Mouse (Mus musculus): ENCODE data around the gene Mrpl34. TPM values are rescaled to one million over a fixed set of nuclear protein-coding genes. Genes with fewer than 3 reads are reported as not detected.
A peak's percentile ranks its signal among the peaks of the same experiment; 100 is the strongest.
"Not testable (repeated sequence)": the region's sequence is repeated elsewhere in the genome, so short reads cannot be mapped to it uniquely, and the experiment has no call there.

Mrpl34 gene
- 10 to 100 TPM in 6 of 26 experiments, 1 to 10 TPM in 11, not detected in 9; 1.4 to 18.2 (median 7.3) TPM for total RNA-seq (2018; cell fraction: chromatin; rRNA removed)
- 10 to 100 TPM; 47.2 to 99.6 (median 71.8) TPM for total RNA-seq (2018; cell fraction: cytosol; rRNA removed)
- total RNA-seq (2018; cell fraction: nucleus; rRNA removed) = 10 to 100 TPM in 16 of 26 experiments, 1 to 10 TPM in 10; 4.4 to 33.6 (median 18.9) TPM
- 46.4 to 67.5 TPM (median 63.1 TPM) in 3 replicates for polyA plus RNA-seq (2018)

DNA sequence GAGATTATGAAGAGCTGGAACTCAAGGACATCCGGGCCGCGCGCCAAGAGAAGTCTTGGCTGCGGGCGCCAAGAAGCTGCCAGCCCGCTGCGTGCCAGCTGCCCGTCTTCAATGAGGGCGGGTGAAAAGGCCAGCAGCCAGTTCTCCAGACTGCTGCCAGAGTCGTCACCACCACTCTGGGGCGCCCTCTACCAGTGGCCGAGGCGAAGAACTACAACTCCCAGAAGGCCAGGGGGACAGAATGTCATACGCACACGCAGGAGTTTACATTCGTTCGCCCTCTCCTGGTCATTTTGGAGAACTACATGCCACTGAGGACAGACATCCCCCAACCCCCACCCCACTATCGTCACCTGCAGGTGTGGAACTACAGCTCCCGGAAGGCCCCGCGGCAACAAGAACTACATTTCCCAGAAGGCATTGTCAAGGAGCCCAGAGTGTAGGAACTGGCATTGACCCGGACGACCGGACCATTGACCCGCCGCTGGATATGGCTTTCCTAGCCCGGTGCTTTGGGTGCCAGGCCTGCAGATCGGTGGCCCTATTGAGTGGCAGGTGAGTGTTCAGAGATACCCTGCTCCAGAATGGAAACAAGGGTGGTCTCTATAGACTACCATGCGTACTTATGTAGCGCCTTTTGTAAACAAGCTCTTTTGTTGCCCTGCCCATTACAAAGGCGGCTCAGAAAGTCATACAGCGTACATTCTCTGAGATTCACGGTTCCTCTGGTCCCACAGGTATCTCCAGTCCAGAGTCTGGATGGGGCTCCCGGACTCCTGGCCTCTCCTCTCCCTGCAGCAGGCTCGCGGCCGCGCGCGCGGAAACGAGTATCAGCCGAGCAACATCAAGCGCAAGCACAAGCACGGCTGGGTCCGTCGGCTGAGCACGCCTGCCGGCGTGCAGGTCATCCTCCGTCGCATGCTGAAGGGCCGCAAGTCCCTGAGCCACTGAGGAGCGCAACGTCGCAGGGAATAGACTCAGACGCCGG is at the start of gene Mrpl34:
Mrpl34 (plus strand) TSS at position 447 of the 988 bp plus-strand sequence.
- peak within 1 kb of the TSS; percentile 78 for H3K4me3 ChIP-seq (ENCODE audit: inconsistent target)
- peak within 1 kb of the TSS; percentile 35 for H3K27ac ChIP-seq
- WGBS (ENCODE audit: missing documents) = under 1% methylated on average over 59 of the region's 59 CpGs

GRCm38 (mm10) chr8:71422121-71422520 is 42.6 kb upstream of the Mrpl34 start:
- Histone ChIP-seq H3K27ac (no peak overlapping the region), H3K36me3 (ENCODE audit: inconsistent target) (no peaks in the 10 kb centered on the region), H3K79me2 (ENCODE audit: inconsistent target) (no peaks in the 10 kb centered on the region), H3K4me3 (ENCODE audit: inconsistent target) (no peak overlapping the region)

More for the DNA sequence above, at the start of gene Mrpl34:
- Histone ChIP-seq H3K79me2 (ENCODE audit: inconsistent target) (peaks cover 7% of the 10 kb centered on the region), H3K36me3 (ENCODE audit: inconsistent target) (no peaks in the 10 kb centered on the region)

- H3K79me2 ChIP-seq (ENCODE audit: inconsistent target); H3K36me3 ChIP-seq (ENCODE audit: inconsistent target); H3K4me3 ChIP-seq (ENCODE audit: inconsistent target); H3K27ac ChIP-seq: not testable (repeated sequence)
- WGBS (ENCODE audit: missing documents) = 89% methylated on average over 1 of the region's 1 CpGs
Observed at GRCm38 (mm10) chr8:71432935-71433334, 31.8 kb upstream of the Mrpl34 start.

DNA sequence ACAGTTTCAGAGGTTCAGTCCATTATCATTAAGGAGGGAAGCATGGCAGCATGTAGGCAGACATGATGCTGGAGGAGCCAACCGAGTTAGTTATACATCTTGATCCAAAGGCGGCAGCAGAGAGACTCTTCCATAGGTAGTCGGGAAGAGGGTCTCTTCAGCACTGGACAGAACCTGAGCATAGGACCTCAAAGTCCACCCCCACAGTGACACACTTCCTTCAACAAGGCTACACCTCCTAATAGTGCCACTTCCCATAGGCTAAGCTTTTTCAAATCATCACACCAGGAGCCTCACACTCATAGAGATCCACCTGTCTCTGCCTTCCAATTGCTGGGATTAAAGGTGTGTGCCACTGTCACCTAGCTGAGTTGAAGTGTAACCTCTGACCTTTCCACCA is 27.7 kb upstream of the Mrpl34 start:
- no peak overlapping the region for H3K27ac ChIP-seq
- H3K36me3 ChIP-seq (ENCODE audit: inconsistent target) = no peaks in the 10 kb centered on the region
- H3K4me3 ChIP-seq (ENCODE audit: inconsistent target) = no peak overlapping the region
- WGBS (ENCODE audit: missing documents) = 63% methylated on average over 3 of the region's 3 CpGs
- no peaks in the 10 kb centered on the region for H3K79me2 ChIP-seq (ENCODE audit: inconsistent target)

DNA sequence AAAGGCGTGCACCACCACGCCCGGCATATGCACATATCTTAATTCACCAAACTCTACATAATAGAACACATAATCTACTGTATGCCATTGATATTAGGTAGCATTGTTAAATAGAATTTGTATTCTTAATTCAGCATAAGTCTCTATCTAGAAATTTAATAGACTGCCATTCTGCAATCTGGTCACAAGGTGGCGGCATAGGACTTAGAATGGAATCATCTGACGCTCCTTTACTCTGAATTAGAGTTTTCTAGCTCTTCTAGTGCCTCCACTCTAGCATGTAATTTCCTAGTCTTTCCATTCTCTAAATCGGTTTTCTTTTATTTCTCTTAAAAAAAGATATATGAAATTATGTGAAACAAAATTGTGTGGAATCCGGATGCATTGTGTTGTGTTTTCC is 23.4 kb upstream of the Mrpl34 start:
- Histone ChIP-seq H3K36me3 (ENCODE audit: inconsistent target) (no peaks in the 10 kb centered on the region), H3K27ac (no peak overlapping the region), H3K4me3 (ENCODE audit: inconsistent target) (no peak overlapping the region), H3K79me2 (ENCODE audit: inconsistent target) (no peaks in the 10 kb centered on the region)
- 0% methylated on average over 7 of the region's 7 CpGs for WGBS (ENCODE audit: missing documents)

GRCm38 (mm10) chr8:71445096-71445495 is 19.7 kb upstream of the Mrpl34 start:
- no peak overlapping the region for H3K27ac ChIP-seq
- no peak overlapping the region for H3K4me3 ChIP-seq (ENCODE audit: inconsistent target)
- 78% methylated on average over 6 of the region's 7 CpGs for WGBS (ENCODE audit: missing documents)
- H3K36me3 ChIP-seq (ENCODE audit: inconsistent target) = no peaks in the 10 kb centered on the region
- H3K79me2 ChIP-seq (ENCODE audit: inconsistent target) = no peaks in the 10 kb centered on the region

GRCm38 (mm10) chr8:71451337-71451736 is 13.4 kb upstream of the Mrpl34 start:
- H3K36me3 ChIP-seq (ENCODE audit: inconsistent target) = no peaks in the 10 kb centered on the region
- 96% methylated on average over 4 of the region's 4 CpGs for WGBS (ENCODE audit: missing documents)
- no peak overlapping the region for H3K4me3 ChIP-seq (ENCODE audit: inconsistent target)
- no peaks in the 10 kb centered on the region for H3K79me2 ChIP-seq (ENCODE audit: inconsistent target)
- no peak overlapping the region for H3K27ac ChIP-seq

DNA sequence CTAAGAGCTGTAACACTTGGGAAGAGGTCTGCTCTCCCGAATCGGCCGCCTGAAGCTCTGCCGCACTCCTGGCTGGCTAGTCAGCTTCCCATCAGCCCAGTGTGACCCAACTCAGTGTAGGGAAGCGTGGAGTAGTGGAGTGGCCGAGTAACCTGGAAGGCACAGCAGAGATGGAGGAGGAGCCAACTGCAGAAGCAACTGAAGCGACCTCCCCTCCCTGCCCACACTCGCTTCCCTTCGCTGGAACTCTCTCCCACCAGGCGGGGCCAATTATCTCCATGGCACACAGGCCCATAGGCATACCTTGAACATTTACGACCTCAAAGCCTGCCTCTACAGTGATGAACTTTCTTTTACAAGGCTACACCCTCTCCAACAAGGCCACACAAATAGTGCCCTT is 13.0 kb upstream of the Mrpl34 start:
- Histone ChIP-seq H3K36me3 (ENCODE audit: inconsistent target) (no peaks in the 10 kb centered on the region), H3K27ac (no peak overlapping the region), H3K4me3 (ENCODE audit: inconsistent target) (no peak overlapping the region), H3K79me2 (ENCODE audit: inconsistent target) (no peaks in the 10 kb centered on the region)
- WGBS (ENCODE audit: missing documents) = 75% methylated on average over 10 of the region's 11 CpGs

DNA sequence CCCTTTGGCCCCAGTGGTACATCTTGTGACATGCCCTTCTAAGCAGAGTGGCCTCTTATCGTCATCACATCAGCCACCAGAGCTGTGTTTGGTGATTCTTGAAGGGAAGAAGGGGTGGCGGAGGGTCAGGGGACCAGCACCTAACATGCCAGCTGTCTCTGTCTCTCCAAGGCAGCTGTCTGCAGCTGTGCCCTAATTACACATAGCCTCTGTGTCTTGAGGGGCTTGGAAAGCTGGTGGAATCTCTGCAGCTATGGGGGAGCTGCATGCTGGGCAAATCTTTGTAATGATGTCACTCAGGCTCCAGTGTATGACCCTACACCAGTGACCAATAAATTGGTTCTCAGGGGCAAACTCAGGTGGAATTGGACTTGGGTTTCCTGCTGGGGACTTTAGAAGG is 12.1 kb upstream of the Mrpl34 start:
- no peaks in the 10 kb centered on the region for H3K36me3 ChIP-seq (ENCODE audit: inconsistent target)
- no peak overlapping the region for H3K27ac ChIP-seq
- no peaks in the 10 kb centered on the region for H3K79me2 ChIP-seq (ENCODE audit: inconsistent target)
- 83% methylated on average over 2 of the region's 2 CpGs for WGBS (ENCODE audit: missing documents)
- H3K4me3 ChIP-seq (ENCODE audit: inconsistent target) = no peak overlapping the region

DNA sequence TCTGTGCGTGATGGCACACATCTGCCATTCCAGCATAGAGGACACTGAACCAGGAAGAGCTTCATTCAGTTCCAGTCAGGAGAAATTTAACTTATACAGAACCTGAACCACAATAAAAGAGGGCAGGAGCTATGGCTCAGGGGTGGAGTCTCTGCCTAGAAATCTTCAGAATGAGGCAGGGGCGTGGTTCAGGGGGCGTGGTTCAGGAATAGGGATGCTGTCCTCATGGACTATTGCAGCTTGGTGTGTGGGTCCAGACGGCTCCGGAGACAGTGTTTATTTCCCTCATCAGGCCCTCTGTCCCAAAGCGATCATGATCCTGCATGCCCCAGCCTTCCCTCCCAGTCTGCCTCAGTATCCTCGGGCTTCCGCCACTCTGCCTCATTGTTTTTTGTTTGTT is 10.1 kb upstream of the Mrpl34 start:
- no peak overlapping the region for H3K27ac ChIP-seq
- no peaks in the 10 kb centered on the region for H3K36me3 ChIP-seq (ENCODE audit: inconsistent target)
- no peaks in the 10 kb centered on the region for H3K79me2 ChIP-seq (ENCODE audit: inconsistent target)
- no peak overlapping the region for H3K4me3 ChIP-seq (ENCODE audit: inconsistent target)
- 82% methylated on average over 8 of the region's 8 CpGs for WGBS (ENCODE audit: missing documents)

- Histone ChIP-seq H3K4me3 (ENCODE audit: inconsistent target) (no peak overlapping the region), H3K27ac (no peak overlapping the region), H3K36me3 (ENCODE audit: inconsistent target) (no peaks in the 10 kb centered on the region), H3K79me2 (ENCODE audit: inconsistent target) (no peaks in the 10 kb centered on the region)
- WGBS (ENCODE audit: missing documents) = 84% methylated on average over 20 of the region's 22 CpGs
Observed at GRCm38 (mm10) chr8:71456906-71457305, 7.9 kb upstream of the Mrpl34 start.

DNA sequence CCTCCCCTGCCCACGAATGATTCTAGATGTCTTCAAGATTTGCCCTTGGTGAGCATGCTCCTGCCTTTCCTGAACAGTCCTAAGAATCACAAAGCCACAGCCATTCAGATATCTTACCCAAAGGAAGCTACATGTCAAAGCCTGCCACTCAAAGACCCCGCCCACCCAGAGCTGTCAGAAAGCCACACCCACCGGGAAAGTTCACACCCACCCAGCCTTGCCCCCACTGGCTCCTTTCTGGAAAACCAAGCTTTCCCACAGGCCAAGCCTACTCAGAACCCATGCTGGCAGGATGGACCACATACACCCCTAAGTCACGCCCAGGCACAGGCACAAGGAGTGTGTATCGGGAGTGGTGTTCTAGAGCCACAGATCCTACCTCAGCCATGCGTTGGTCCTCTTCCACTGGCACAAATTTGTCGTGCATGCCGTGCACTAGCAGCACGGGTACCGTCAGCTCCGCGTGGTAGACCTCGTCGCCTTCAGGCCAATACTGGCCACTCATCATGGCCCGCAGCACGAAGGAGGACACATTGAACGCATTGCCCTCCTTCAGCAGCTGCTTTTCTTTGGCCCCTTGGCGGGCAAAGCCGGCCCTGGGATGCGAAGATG is 7.0 kb upstream of the Mrpl34 start:
- Histone ChIP-seq H3K4me3 (ENCODE audit: inconsistent target) (no peak overlapping the region), H3K27ac (no peak overlapping the region), H3K79me2 (ENCODE audit: inconsistent target) (no peaks in the 10 kb centered on the region), H3K36me3 (ENCODE audit: inconsistent target) (no peaks in the 10 kb centered on the region)
- WGBS (ENCODE audit: missing documents) = 94% methylated on average over 20 of the region's 20 CpGs

GRCm38 (mm10) chr8:71460716-71461115 is 4.0 kb upstream of the Mrpl34 start:
- 97% methylated on average over 6 of the region's 6 CpGs for WGBS (ENCODE audit: missing documents)

DNA sequence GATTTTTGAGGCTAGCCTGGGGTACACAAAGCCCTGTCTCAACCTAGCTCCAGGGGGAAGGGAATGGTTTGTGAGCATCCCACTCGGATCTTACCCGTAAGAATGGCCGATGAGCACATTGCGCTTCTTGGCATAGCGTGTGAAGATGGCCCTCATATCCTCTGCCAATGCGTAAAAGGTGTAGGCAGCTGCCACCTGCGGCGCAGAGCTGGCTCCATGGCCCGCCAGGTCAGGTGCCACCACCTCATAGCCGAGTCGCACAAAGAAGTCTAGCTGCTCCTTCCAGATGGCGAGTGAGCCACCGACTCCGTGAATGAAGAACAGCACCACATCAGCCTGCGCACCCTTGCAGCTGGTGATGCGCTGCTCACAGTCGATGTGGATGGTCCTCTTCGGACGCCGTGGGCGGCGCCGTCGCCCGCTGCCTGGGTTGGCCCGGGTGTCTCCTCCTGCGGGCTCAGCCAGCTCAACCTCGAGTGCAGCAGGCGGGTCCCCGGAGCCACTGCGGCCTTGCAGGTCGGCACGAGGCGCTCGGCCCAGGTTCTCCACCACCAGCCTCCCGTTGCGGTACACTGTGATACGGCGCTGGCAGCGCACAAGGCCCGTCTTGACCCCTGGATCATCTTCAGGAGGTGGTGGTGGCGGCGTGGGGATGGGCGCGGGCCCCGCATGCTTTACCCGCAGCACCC is 3.5 kb upstream of the Mrpl34 start:
- Histone ChIP-seq H3K27ac (no peak overlapping the region), H3K4me3 (ENCODE audit: inconsistent target) (no peak overlapping the region), H3K79me2 (ENCODE audit: inconsistent target) (no peaks in the 10 kb centered on the region; the same call in 1 of the 2 replicates), H3K36me3 (ENCODE audit: inconsistent target) (no peaks in the 10 kb centered on the region)
- WGBS (ENCODE audit: missing documents) = 93% methylated on average over 45 of the region's 47 CpGs

More at GRCm38 (mm10) chr8:71460716-71461115, 4.0 kb upstream of the Mrpl34 start:
- Histone ChIP-seq H3K27ac (no peak overlapping the region), H3K79me2 (ENCODE audit: inconsistent target) (no peaks in the 10 kb centered on the region; the same call in 1 of the 2 replicates), H3K4me3 (ENCODE audit: inconsistent target) (no peak overlapping the region), H3K36me3 (ENCODE audit: inconsistent target) (no peaks in the 10 kb centered on the region)
